Comparison of ENCODE assay signal across 8 mouse cellular contexts in the genomic region with DNA sequence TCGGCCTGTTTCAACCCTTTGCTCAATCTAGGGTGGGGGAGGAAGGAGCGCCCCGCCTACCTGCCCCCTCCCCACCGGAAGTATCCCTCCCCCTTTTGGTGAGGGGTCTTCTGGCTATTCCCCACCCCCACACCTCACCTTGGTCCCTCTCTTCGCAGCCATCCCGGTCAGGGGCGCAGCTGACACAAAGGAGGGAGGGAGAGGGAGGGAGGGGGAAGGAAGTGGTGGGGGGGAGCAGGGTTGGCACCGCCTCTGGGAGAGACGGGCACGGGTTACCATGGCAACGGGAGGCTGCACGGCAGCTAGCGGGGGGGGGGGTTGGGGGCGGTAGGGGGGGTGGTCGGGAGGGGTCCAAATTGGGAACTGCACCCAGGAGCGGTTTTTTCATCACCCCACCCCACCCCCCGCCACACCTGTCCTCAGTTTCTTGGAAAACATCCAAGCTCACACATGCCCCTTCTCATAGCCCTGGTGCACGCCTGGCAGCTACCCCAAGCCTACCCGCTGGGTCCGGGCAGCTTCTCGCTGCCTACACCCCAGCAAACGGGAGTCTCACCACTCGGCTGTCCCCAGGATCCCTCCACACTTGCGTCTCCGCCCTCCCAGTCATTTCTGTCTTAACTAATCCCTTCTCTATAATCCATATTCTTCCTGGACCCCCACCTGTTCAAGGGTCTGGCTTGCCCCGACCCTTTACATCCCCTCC. TPM values are rescaled to one million over a fixed set of nuclear protein-coding genes. Genes with fewer than 3 reads are reported as not detected.
DNase-seq lines count a peak whose midpoint lies in the region; ATAC-seq and TF ChIP-seq lines count a peak whose summit lies in the region.

No protein-coding gene starts in this region.

- no peak overlapping the region for H3K27ac ChIP-seq in heart, embryonic 16.5 days (ENCODE audit: low read length)
- H3K27ac ChIP-seq in MEL (ENCODE audit: control insufficient read depth, low read depth, low read length) = no peak overlapping the region
- H3K27ac ChIP-seq in embryonic facial prominence, embryonic 12.5 days = peak overlapping the region; percentile 72
- H3K27ac ChIP-seq in midbrain, embryonic 11.5 days (ENCODE audit: low read depth, low read length) = peak overlapping the region; percentile 53

- H3K4me2 ChIP-seq in heart, embryonic 16.5 days (ENCODE audit: low read depth, low read length) = peak overlapping the region; percentile 84
- H3K4me2 ChIP-seq in embryonic facial prominence, embryonic 12.5 days (replicated peaks) = peak overlapping the region; percentile 76
- H3K4me2 ChIP-seq in midbrain, embryonic 11.5 days = peak overlapping the region; percentile 85

- no peak for ATAC-seq in heart, embryonic 16.5 days (replicated peaks; ENCODE audit: extremely low read depth, insufficient read depth, low FRiP score)
- ATAC-seq in embryonic facial prominence, embryonic 12.5 days (ENCODE audit: insufficient number of reproducible peaks, insufficient read depth, low FRiP score, low TSS enrichment) = peak; percentile 16
- peak; percentile 41 for ATAC-seq in midbrain, embryonic 11.5 days (ENCODE audit: low FRiP score)

- peaks cover 17% of the 10 kb centered on the region for H3K79me2 ChIP-seq in MEL (ENCODE audit: control insufficient read depth, insufficient read depth, low read length, poor library complexity)

- H3K36me3 ChIP-seq in heart, embryonic 16.5 days (ENCODE audit: control insufficient read depth, insufficient read depth) = peaks cover 8% of the 10 kb centered on the region; the same call in 1 of the 2 replicates
- peaks cover 7 to 11% of the 10 kb centered on the region in 2 experiments; a peak in 3 of 4 replicates for H3K36me3 ChIP-seq in MEL (ENCODE audit: control insufficient read depth in 1 of 2, insufficient read depth in 2 of 2, low read length in 2 of 2)
- peaks cover 20% of the 10 kb centered on the region; the same call in 1 of the 2 replicates for H3K36me3 ChIP-seq in embryonic facial prominence, embryonic 12.5 days
- H3K36me3 ChIP-seq in midbrain, embryonic 11.5 days (ENCODE audit: control insufficient read depth, insufficient read depth, low read length) = no peaks in the 10 kb centered on the region

- 0 out of 2 replicates have a peak overlapping the region, but pooled peaks have one; percentile 33 for H3K9ac ChIP-seq in heart, embryonic 16.5 days (ENCODE audit: low read length)
- H3K9ac ChIP-seq in MEL (ENCODE audit: control insufficient read depth, low read depth, low read length, poor library complexity, severe bottlenecking) = peak overlapping the region; percentile 61
- peak overlapping the region; percentile 48 for H3K9ac ChIP-seq in embryonic facial prominence, embryonic 12.5 days
- H3K9ac ChIP-seq in midbrain, embryonic 11.5 days (ENCODE audit: low read length) = peak overlapping the region; percentile 66

- 1% methylated on average over 26 of the region's 26 CpGs for WGBS in heart, embryonic 16.5 days
- 1% methylated on average over 16 of the region's 26 CpGs for WGBS in embryonic facial prominence, embryonic 12.5 days
- 1% methylated on average over 19 of the region's 26 CpGs for WGBS in midbrain, embryonic 11.5 days

- TF ChIP-seq POLR2A in MEL (IDR thresholded peaks at IDR 0.05; ENCODE audit: control insufficient read depth in 1 of 2, insufficient read depth in 1 of 2, low read depth in 1 of 2, low read length in 2 of 2, poor library complexity in 1 of 2) = no peak

- TF ChIP-seq RAD21 in MEL (IDR thresholded peaks at IDR 0.05; ENCODE audit: low read depth, low read length) = no peak

- peaks cover 20% of the 10 kb centered on the region for H3K4me1 ChIP-seq in heart, embryonic 16.5 days (ENCODE audit: control insufficient read depth, insufficient read depth, low read length)
- H3K4me1 ChIP-seq in MEL (ENCODE audit: control insufficient read depth in 1 of 2, insufficient read depth in 2 of 2, low read length in 2 of 2) = peaks cover 11 to 12% of the 10 kb centered on the region in 2 experiments; a peak in 3 of 4 replicates
- H3K4me1 ChIP-seq in embryonic facial prominence, embryonic 12.5 days = peaks cover 35% of the 10 kb centered on the region
- peaks cover 30% of the 10 kb centered on the region for H3K4me1 ChIP-seq in midbrain, embryonic 11.5 days (ENCODE audit: control insufficient read depth, insufficient read depth, low read length)

- DNase-seq in heart, adult 11 months = no peak
- no peak for DNase-seq in MEL (ENCODE audit: low read depth, low spot score)
- DNase-seq in kidney, postnatal 10 days = peak; percentile 66
- peak; percentile 93 for DNase-seq in midbrain, embryonic 11.5 days (ENCODE audit: low spot score, missing footprints)
- peak; percentile 32 to 56 for DNase-seq in thymus, adult 18-20 months
- no peak for DNase-seq in frontal cortex, postnatal 25 days (ENCODE audit: low spot score in 2 of 2)

- TF ChIP-seq CTCF in MEL (IDR thresholded peaks at IDR 0.05 in 2 of 3, conservative IDR thresholded peaks at IDR 0.05 in 1 of 3; ENCODE audit: control insufficient read depth in 1 of 3, insufficient read depth in 1 of 3, low read depth in 2 of 3, low read length in 3 of 3, poor library complexity in 1 of 3, severe bottlenecking in 1 of 3) = no peak

- H3K4me3 ChIP-seq in heart, embryonic 16.5 days (ENCODE audit: low read length) = peak overlapping the region; percentile 39
- H3K4me3 ChIP-seq in MEL (ENCODE audit: control insufficient read depth in 1 of 2, insufficient read depth in 1 of 2, low read depth in 2 of 2, low read length in 2 of 2) = peak overlapping the region; percentile 84 to 89
- H3K4me3 ChIP-seq in embryonic facial prominence, embryonic 12.5 days = peak overlapping the region; percentile 73
- peak overlapping the region; percentile 80 for H3K4me3 ChIP-seq in midbrain, embryonic 11.5 days (ENCODE audit: low read depth, low read length)

- no peaks in the 10 kb centered on the region for H3K9me3 ChIP-seq in heart, embryonic 16.5 days (replicated peaks; ENCODE audit: control insufficient read depth, low read length)
- H3K9me3 ChIP-seq in MEL (replicated peaks; ENCODE audit: insufficient read depth, low read length) = no peaks in the 10 kb centered on the region
- no peaks in the 10 kb centered on the region for H3K9me3 ChIP-seq in embryonic facial prominence, embryonic 12.5 days
- no peaks in the 10 kb centered on the region for H3K9me3 ChIP-seq in midbrain, embryonic 11.5 days (ENCODE audit: control insufficient read depth, low read length)

- peaks cover 11% of the 10 kb centered on the region for H3K27me3 ChIP-seq in heart, embryonic 16.5 days (ENCODE audit: control insufficient read depth, insufficient read depth, low read length)
- H3K27me3 ChIP-seq in MEL (ENCODE audit: control insufficient read depth in 1 of 2, insufficient read depth in 2 of 2, low read length in 2 of 2) = no peaks in the 10 kb centered on the region
- H3K27me3 ChIP-seq in embryonic facial prominence, embryonic 12.5 days = no peaks in the 10 kb centered on the region; the same call in 1 of the 2 replicates
- H3K27me3 ChIP-seq in midbrain, embryonic 11.5 days (ENCODE audit: control insufficient read depth, insufficient read depth, low read length) = no peaks in the 10 kb centered on the region; the same call in 1 of the 2 replicates

- no peak for TF ChIP-seq EP300 in MEL (IDR thresholded peaks at IDR 0.05; ENCODE audit: low read depth in 1 of 2, low read length in 2 of 2)

RNA-seq across cellular contexts. Expression of gene Krtcap2, which starts 0.6 kb away (rescaled TPM):
- polyA plus RNA-seq in heart, embryonic 16.5 days (2015; fragmentation: Nextera tagmentation; extraction: Ambion mirVana) = 202 and 234 TPM in 2 replicates
- 171 and 180 TPM in 2 replicates for total RNA-seq in MEL (2012; rRNA removed)
- 100 to 1,000 TPM in 1 of 2 experiments, not detected in 1; 497 TPM for polyA plus RNA-seq in MEL (2012; ENCODE audit: insufficient read depth in 1 of 2, insufficient read length in 2 of 2, low read depth in 1 of 2, low replicate concordance in 2 of 2, missing spikeins in 1 of 2)
- 297 and 306 TPM in 2 replicates for polyA plus RNA-seq in embryonic facial prominence, embryonic 12.5 days (2016; fragmentation: Nextera tagmentation; extraction: Ambion mirVana)
- 261 and 270 TPM in 2 replicates for polyA plus RNA-seq in midbrain, embryonic 11.5 days (2014; fragmentation: Nextera tagmentation; extraction: Ambion mirVana)

RNA-seq across cellular contexts. Expression of gene Trim46, which starts 1.0 kb away (rescaled TPM):
- 1.1 and 1.3 TPM in 2 replicates for polyA plus RNA-seq in heart, embryonic 16.5 days (2015; fragmentation: Nextera tagmentation; extraction: Ambion mirVana)
- total RNA-seq in MEL (2012; rRNA removed) = 2.4 and 3.3 TPM in 2 replicates
- polyA plus RNA-seq in MEL (2012; ENCODE audit: insufficient read depth in 1 of 2, insufficient read length in 2 of 2, low read depth in 1 of 2, low replicate concordance in 2 of 2, missing spikeins in 1 of 2) = 1 to 10 TPM in 1 of 2 experiments, not detected in 1; 7.7 TPM
- polyA plus RNA-seq in embryonic facial prominence, embryonic 12.5 days (2016; fragmentation: Nextera tagmentation; extraction: Ambion mirVana) = 6.2 and 7.7 TPM in 2 replicates
- 7.1 and 8.5 TPM in 2 replicates for polyA plus RNA-seq in midbrain, embryonic 11.5 days (2014; fragmentation: Nextera tagmentation; extraction: Ambion mirVana)

RNA-seq across cellular contexts. Expression of gene Dpm3, which starts 14.0 kb away (rescaled TPM):
- polyA plus RNA-seq in heart, embryonic 16.5 days (2015; fragmentation: Nextera tagmentation; extraction: Ambion mirVana) = 65.3 and 79.6 TPM in 2 replicates
- total RNA-seq in MEL (2012; rRNA removed) = 246 and 271 TPM in 2 replicates
- polyA plus RNA-seq in MEL (2012; ENCODE audit: insufficient read depth in 1 of 2, insufficient read length in 2 of 2, low read depth in 1 of 2, low replicate concordance in 2 of 2, missing spikeins in 1 of 2) = 100 to 1,000 TPM in 1 of 2 experiments, not detected in 1; 237 TPM
- 101 and 103 TPM in 2 replicates for polyA plus RNA-seq in embryonic facial prominence, embryonic 12.5 days (2016; fragmentation: Nextera tagmentation; extraction: Ambion mirVana)
- polyA plus RNA-seq in midbrain, embryonic 11.5 days (2014; fragmentation: Nextera tagmentation; extraction: Ambion mirVana) = 83.0 and 87.2 TPM in 2 replicates

RNA-seq across cellular contexts. Expression of gene Muc1, which starts 16.3 kb away (rescaled TPM):
- 3.3 and 11.3 TPM in 2 replicates for polyA plus RNA-seq in heart, embryonic 16.5 days (2015; fragmentation: Nextera tagmentation; extraction: Ambion mirVana)
- 0.04 and 0.13 TPM in 2 replicates for total RNA-seq in MEL (2012; rRNA removed)
- 1 to 10 TPM in 1 of 2 experiments, not detected in 1; 1.1 TPM for polyA plus RNA-seq in MEL (2012; ENCODE audit: insufficient read depth in 1 of 2, insufficient read length in 2 of 2, low read depth in 1 of 2, low replicate concordance in 2 of 2, missing spikeins in 1 of 2)
- 0.78 and 1.6 TPM in 2 replicates for polyA plus RNA-seq in embryonic facial prominence, embryonic 12.5 days (2016; fragmentation: Nextera tagmentation; extraction: Ambion mirVana)
- polyA plus RNA-seq in midbrain, embryonic 11.5 days (2014; fragmentation: Nextera tagmentation; extraction: Ambion mirVana) = 2.7 and 4.4 TPM in 2 replicates

RNA-seq across cellular contexts. Expression of gene Mtx1, which starts 18.2 kb away (rescaled TPM):
- polyA plus RNA-seq in heart, embryonic 16.5 days (2015; fragmentation: Nextera tagmentation; extraction: Ambion mirVana) = 120 and 127 TPM in 2 replicates
- total RNA-seq in MEL (2012; rRNA removed) = 312 and 314 TPM in 2 replicates
- polyA plus RNA-seq in MEL (2012; ENCODE audit: insufficient read depth in 1 of 2, insufficient read length in 2 of 2, low read depth in 1 of 2, low replicate concordance in 2 of 2, missing spikeins in 1 of 2) = 100 to 1,000 TPM in 1 of 2 experiments, not detected in 1; 369 TPM
- 208 and 211 TPM in 2 replicates for polyA plus RNA-seq in embryonic facial prominence, embryonic 12.5 days (2016; fragmentation: Nextera tagmentation; extraction: Ambion mirVana)
- 174 and 179 TPM in 2 replicates for polyA plus RNA-seq in midbrain, embryonic 11.5 days (2014; fragmentation: Nextera tagmentation; extraction: Ambion mirVana)

Comparison
In these comparisons a context has a peak if more than half of its experiments do, and no peak if none do; other contexts are left out.
1. H3K27ac ChIP-seq: peak in embryonic facial prominence, embryonic 12.5 days (single experiment) and midbrain, embryonic 11.5 days (single experiment); none in heart, embryonic 16.5 days (single experiment) and MEL (single experiment).
2. DNase-seq: peak in kidney, postnatal 10 days (single experiment), midbrain, embryonic 11.5 days (single experiment) and thymus, adult 18-20 months (2 of 2); none in heart, adult 11 months (single experiment), MEL (single experiment) and frontal cortex, postnatal 25 days (0 of 2).
3. Peak in every context shown above with its lines, with median percentiles within 50 percentile points of each other: H3K4me2 ChIP-seq, H3K4me3 ChIP-seq and H3K9ac ChIP-seq.